Mouse (Mus musculus): ENCODE measurements around the gene Csrp3. TPM values are rescaled to one million over a fixed set of nuclear protein-coding genes. Genes with fewer than 3 reads are reported as not detected.

Gene Csrp3
- total and polyA plus RNA-seq, 3 experiments, result 1.7 to 2.3 TPM; not detected in 1

DNA sequence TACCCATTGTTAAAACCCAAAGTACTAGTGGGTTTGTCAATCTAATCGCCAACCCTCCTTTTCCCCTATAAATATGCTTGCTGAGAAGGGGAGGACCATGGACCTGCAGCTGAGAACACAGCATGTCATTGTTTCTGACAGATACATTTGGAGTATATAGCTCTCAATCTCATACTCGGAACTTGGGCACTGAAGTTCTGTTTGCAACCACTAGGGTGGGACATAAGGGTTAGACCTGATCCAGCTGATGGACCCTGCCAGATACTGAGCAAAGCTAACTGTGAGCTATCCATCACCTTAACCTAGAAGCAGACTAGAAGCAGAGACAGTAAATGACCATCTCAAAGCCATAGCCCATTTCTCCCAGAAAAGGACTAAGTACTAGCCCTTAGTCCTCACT is 9.4 kb downstream of the Csrp3 start:
- in situ Hi-C loops (cut with MboI; ENCODE audit: low pct_ligation_motif_present, low pct_unique_long_range_greater_than_20kb, low sequenced_read_pairs), result no loop called here

GRCm38 (mm10) chr7:48836949-48837348 is 10.9 kb downstream of the Csrp3 start:
- dilution Hi-C loops (cut with MboI; ENCODE audit: extremely low pct_ligation_motif_present, extremely low pct_unique_long_range_greater_than_20kb, low sequenced_read_pairs), result no loop called here
- no peak overlapping the region for H3K4me3 ChIP-seq (replicated peaks in 1 of 3; ENCODE audit: low read depth in 2 of 3, low read length in 2 of 3, poor library complexity in 1 of 3)
- DNase-seq (ENCODE audit: extremely low read depth), result no peak
- in situ Hi-C loops (cut with MboI; ENCODE audit: low pct_ligation_motif_present, low pct_unique_long_range_greater_than_20kb, low sequenced_read_pairs), result no loop called here
- TF ChIP-seq PAX5 (IDR thresholded peaks at IDR 0.05; ENCODE audit: low read length), result no peak
- H3K27me3 ChIP-seq (replicated peaks), result no peaks in the 10 kb centered on the region
- no peak overlapping the region for H3K4me2 ChIP-seq (ENCODE audit: insufficient read depth, low read depth, poor library complexity, severe bottlenecking)
- no peak overlapping the region for H3K27ac ChIP-seq (ENCODE audit: insufficient read depth, low read depth)
- H3K4me1 ChIP-seq (ENCODE audit: control insufficient read depth in 1 of 2, insufficient read depth in 2 of 2), result peaks cover 9 to 21% of the 10 kb centered on the region in 2 experiments
- no peak overlapping the region for H3K9ac ChIP-seq (ENCODE audit: insufficient read depth, low read depth)
- H3K36me3 ChIP-seq (replicated peaks in 1 of 2; ENCODE audit: control insufficient read depth in 1 of 2, insufficient read depth in 1 of 2, low read length in 1 of 2), result no peaks in the 10 kb centered on the region
- no peaks in the 10 kb centered on the region for H3K79me2 ChIP-seq (replicated peaks; ENCODE audit: control insufficient read depth, extremely low read depth, insufficient read depth, poor library complexity, severe bottlenecking)
- H3K9me3 ChIP-seq (replicated peaks; ENCODE audit: low read length), result no peaks in the 10 kb centered on the region

More for the DNA sequence above, 9.4 kb downstream of the Csrp3 start:
- Histone ChIP-seq H3K9ac (ENCODE audit: insufficient read depth, low read depth) (no peak overlapping the region), H3K27ac (ENCODE audit: insufficient read depth, low read depth) (no peak overlapping the region), H3K4me2 (ENCODE audit: insufficient read depth, low read depth, poor library complexity, severe bottlenecking) (no peak overlapping the region), H3K4me3 (replicated peaks in 1 of 3; ENCODE audit: low read depth in 2 of 3, low read length in 2 of 3, poor library complexity in 1 of 3) (no peak overlapping the region), H3K79me2 (replicated peaks; ENCODE audit: control insufficient read depth, extremely low read depth, insufficient read depth, poor library complexity, severe bottlenecking) (no peaks in the 10 kb centered on the region), H3K27me3 (replicated peaks) (no peaks in the 10 kb centered on the region), H3K4me1 (ENCODE audit: control insufficient read depth in 1 of 2, insufficient read depth in 2 of 2) (peaks cover 2 to 6% of the 10 kb centered on the region in 2 experiments; a peak in 3 of 4 replicates), H3K36me3 (replicated peaks in 1 of 2; ENCODE audit: control insufficient read depth in 1 of 2, insufficient read depth in 1 of 2, low read length in 1 of 2) (no peaks in the 10 kb centered on the region), H3K9me3 (replicated peaks; ENCODE audit: low read length) (no peaks in the 10 kb centered on the region)
- TF ChIP-seq ZMIZ1 (IDR thresholded peaks at IDR 0.05; ENCODE audit: low read depth, low read length), result no peak
- TF ChIP-seq CTCF (conservative IDR thresholded peaks at IDR 0.05 in 1 of 2, IDR thresholded peaks at IDR 0.05 in 1 of 2; ENCODE audit: low read depth in 2 of 2, low read length in 2 of 2), result peak; percentile 25 to 26; a peak in 2 of 4 replicates
- no peak for TF ChIP-seq MAX (IDR thresholded peaks at IDR 0.05; ENCODE audit: low read length)
- no peak for TF ChIP-seq UBTF (IDR thresholded peaks at IDR 0.05; ENCODE audit: low read depth, low read length)
- no peak for TF ChIP-seq EP300 (IDR thresholded peaks at IDR 0.05; ENCODE audit: low read length)
- DNase-seq (ENCODE audit: extremely low read depth), result peak; percentile 14
- dilution Hi-C loops (cut with MboI; ENCODE audit: extremely low pct_ligation_motif_present, extremely low pct_unique_long_range_greater_than_20kb, low sequenced_read_pairs), result no loop called here

DNA sequence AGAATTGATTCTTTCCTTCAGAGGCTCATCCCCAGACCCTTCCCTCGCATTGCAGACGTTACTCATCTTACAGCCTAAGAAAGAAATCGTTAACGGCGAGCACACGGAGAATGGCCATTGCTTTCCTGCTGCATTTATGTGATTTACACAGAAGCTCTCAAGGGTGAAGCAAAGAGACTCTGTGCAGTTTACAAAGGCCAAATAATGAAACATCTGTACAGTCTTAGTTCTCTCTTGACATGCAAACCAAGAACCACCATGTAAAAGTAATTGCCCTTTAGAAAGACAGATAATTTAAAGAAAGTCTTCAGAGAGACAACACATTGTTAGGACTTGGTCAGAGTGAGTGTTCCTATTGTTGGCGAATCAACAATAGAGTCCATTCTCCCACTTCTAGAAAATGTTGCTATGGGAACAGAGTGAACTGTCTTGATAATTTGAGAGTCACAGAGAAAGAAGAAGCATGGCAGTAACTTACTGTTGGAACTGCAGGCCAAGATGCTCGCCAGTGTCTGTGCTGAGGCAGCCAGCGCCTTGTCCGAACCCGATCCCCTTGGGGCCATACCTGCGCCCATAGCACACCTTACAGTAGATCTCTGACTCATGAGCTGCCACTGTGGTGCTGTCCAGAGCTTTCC is 12.7 kb downstream of the Csrp3 start:
- H3K36me3 ChIP-seq (replicated peaks in 1 of 2; ENCODE audit: control insufficient read depth in 1 of 2, insufficient read depth in 1 of 2, low read length in 1 of 2), result no peaks in the 10 kb centered on the region
- H3K9ac ChIP-seq (ENCODE audit: insufficient read depth, low read depth), result no peak overlapping the region
- no peaks in the 10 kb centered on the region for H3K79me2 ChIP-seq (replicated peaks; ENCODE audit: control insufficient read depth, extremely low read depth, insufficient read depth, poor library complexity, severe bottlenecking)
- no peak overlapping the region for H3K27ac ChIP-seq (ENCODE audit: insufficient read depth, low read depth)
- H3K27me3 ChIP-seq (replicated peaks), result no peaks in the 10 kb centered on the region
- H3K4me3 ChIP-seq (replicated peaks in 1 of 3; ENCODE audit: low read depth in 2 of 3, low read length in 2 of 3, poor library complexity in 1 of 3), result no peak overlapping the region
- DNase-seq (ENCODE audit: extremely low read depth), result no peak
- TF ChIP-seq CHD2 (IDR thresholded peaks at IDR 0.05; ENCODE audit: low read length) (no peak), HCFC1 (IDR thresholded peaks at IDR 0.05; ENCODE audit: low read depth, low read length) (no peak), MAZ (IDR thresholded peaks at IDR 0.05; ENCODE audit: low read depth, low read length) (no peak), ZKSCAN1 (IDR thresholded peaks at IDR 0.05; ENCODE audit: borderline replicate concordance, low read depth, low read length) (no peak), ELF1 (IDR thresholded peaks at IDR 0.05; ENCODE audit: low read depth, low read length) (no peak), ETS1 (conservative IDR thresholded peaks at IDR 0.05; ENCODE audit: low read depth, low read length) (no peak), JUN (IDR thresholded peaks at IDR 0.05; ENCODE audit: insufficient read depth, low read depth, low read length) (no peak), ZMIZ1 (IDR thresholded peaks at IDR 0.05; ENCODE audit: low read depth, low read length) (no peak), MAFK (IDR thresholded peaks at IDR 0.05; ENCODE audit: insufficient replicate concordance, low read length) (no peak), ZC3H11A (IDR thresholded peaks at IDR 0.05; ENCODE audit: low read depth, low read length) (no peak), UBTF (IDR thresholded peaks at IDR 0.05; ENCODE audit: low read depth, low read length) (no peak), CTCF (conservative IDR thresholded peaks at IDR 0.05 in 1 of 2, IDR thresholded peaks at IDR 0.05 in 1 of 2; ENCODE audit: low read depth in 2 of 2, low read length in 2 of 2) (no peak), MEF2A (IDR thresholded peaks at IDR 0.05; ENCODE audit: borderline replicate concordance, low read depth, low read length) (no peak), MYC (IDR thresholded peaks at IDR 0.05; ENCODE audit: low read depth, low read length) (no peak), RCOR1 (conservative IDR thresholded peaks at IDR 0.05; ENCODE audit: low read depth, low read length) (no peak), CHD1 (IDR thresholded peaks at IDR 0.05; ENCODE audit: low read depth, low read length) (no peak), NRF1 (IDR thresholded peaks at IDR 0.05; ENCODE audit: low read depth, low read length) (no peak), IRF4 (IDR thresholded peaks at IDR 0.05; ENCODE audit: low read depth, low read length) (no peak), ZNF384 (IDR thresholded peaks at IDR 0.05; ENCODE audit: low read depth, low read length) (no peak)
- no peaks in the 10 kb centered on the region for H3K9me3 ChIP-seq (replicated peaks; ENCODE audit: low read length)
- H3K4me2 ChIP-seq (ENCODE audit: insufficient read depth, low read depth, poor library complexity, severe bottlenecking), result no peak overlapping the region
- dilution Hi-C loops (cut with MboI; ENCODE audit: extremely low pct_ligation_motif_present, extremely low pct_unique_long_range_greater_than_20kb, low sequenced_read_pairs), result no loop called here
- H3K4me1 ChIP-seq (ENCODE audit: control insufficient read depth in 1 of 2, insufficient read depth in 2 of 2), result peaks cover 9 to 24% of the 10 kb centered on the region in 2 experiments
- in situ Hi-C loops (cut with MboI; ENCODE audit: low pct_ligation_motif_present, low pct_unique_long_range_greater_than_20kb, low sequenced_read_pairs), result no loop called here

All from CH12.LX (cell line).